Mouse (Mus musculus) lung, embryonic 14.5 days (tissue): ENCODE measurements around the gene Itga9. TPM values are rescaled to one million over a fixed set of nuclear protein-coding genes. Genes with fewer than 3 reads are reported as not detected.

ENCODE experiments used
- ATAC-seq: fragments of 200-750 bp; cut with Nextera tagmentation; 2 replicates; pipeline ENCODE4 v1.8.0; 2017; ENCODE audit warnings: mild to moderate bottlenecking, moderate TSS enrichment, moderate library complexity; ENCODE audit not compliant: insufficient read depth
- DNase-seq: peaks from one replicate; pipeline ENCODE4 v3.0.0-alpha.2; 2015
- H3K27ac ChIP-seq: fragments of 300-500 bp; sonication (generic); 2 replicates; pipeline ENCODE4 v1.5.1; 2014; ENCODE audit warnings: low read depth, mild to moderate bottlenecking, moderate library complexity
- H3K27me3 ChIP-seq: fragments of 300-500 bp; sonication (generic); 2 replicates; pipeline ENCODE4 v1.6.1; 2014; ENCODE audit warnings: low read length, control low read depth; ENCODE audit not compliant: insufficient read depth
- H3K36me3 ChIP-seq: fragments of 300-500 bp; sonication (generic); 2 replicates; pipeline ENCODE4 v1.6.1; 2014; ENCODE audit warnings: control low read depth; ENCODE audit not compliant: insufficient read depth
- H3K4me1 ChIP-seq: fragments of 300-500 bp; sonication (generic); 2 replicates; pipeline ENCODE4 v1.6.1; 2014; ENCODE audit warnings: antibody characterized with exemption, control low read depth; ENCODE audit not compliant: insufficient read depth
- H3K4me2 ChIP-seq: fragments of 300-500 bp; sonication (generic); 2 replicates; pipeline ENCODE4 v1.6.1; 2014; ENCODE audit warnings: mild to moderate bottlenecking
- H3K4me3 ChIP-seq: fragments of 300-500 bp; sonication (generic); 2 replicates; pipeline ENCODE4 v1.5.1; 2014; ENCODE audit warnings: low read depth, low read length
- H3K9ac ChIP-seq: fragments of 300-500 bp; sonication (generic); 2 replicates; pipeline ENCODE4 v1.6.1; 2014
- H3K9me3 ChIP-seq: fragments of 300-500 bp; sonication (generic); 2 replicates; pipeline ENCODE4 v1.6.1; 2016; ENCODE audit warnings: low read depth, low read length, control low read depth
- CTCF ChIP-seq: IDR thresholded peaks from 2 replicates; pipeline ENCODE4 v1.5.1; 2016; ENCODE audit warnings: antibody characterized with exemption, low read depth
- WGBS: fragments of 180-500 bp; shearing (Covaris S2); extraction: QIAGEN DNeasy Blood & Tissue Kit; methylation state at CpG from one replicate; pipeline ENCODE4 v1.1.7; 2014; 5-methylcytosine and 5-hydroxymethylcytosine counted together
- polyA plus RNA-seq: library from polyadenylated mRNA; unstranded; fragments of >200 nt; fragmentation: Nextera tagmentation; extraction: Ambion mirVana; gene quantifications from 2 replicates; pipeline ENCODE4 v1.2.1, GENCODE M21; 2014

The Itga9 gene
- polyA plus RNA-seq, 1 experiment from 2014 or later = 28.7 TPM

DNA sequence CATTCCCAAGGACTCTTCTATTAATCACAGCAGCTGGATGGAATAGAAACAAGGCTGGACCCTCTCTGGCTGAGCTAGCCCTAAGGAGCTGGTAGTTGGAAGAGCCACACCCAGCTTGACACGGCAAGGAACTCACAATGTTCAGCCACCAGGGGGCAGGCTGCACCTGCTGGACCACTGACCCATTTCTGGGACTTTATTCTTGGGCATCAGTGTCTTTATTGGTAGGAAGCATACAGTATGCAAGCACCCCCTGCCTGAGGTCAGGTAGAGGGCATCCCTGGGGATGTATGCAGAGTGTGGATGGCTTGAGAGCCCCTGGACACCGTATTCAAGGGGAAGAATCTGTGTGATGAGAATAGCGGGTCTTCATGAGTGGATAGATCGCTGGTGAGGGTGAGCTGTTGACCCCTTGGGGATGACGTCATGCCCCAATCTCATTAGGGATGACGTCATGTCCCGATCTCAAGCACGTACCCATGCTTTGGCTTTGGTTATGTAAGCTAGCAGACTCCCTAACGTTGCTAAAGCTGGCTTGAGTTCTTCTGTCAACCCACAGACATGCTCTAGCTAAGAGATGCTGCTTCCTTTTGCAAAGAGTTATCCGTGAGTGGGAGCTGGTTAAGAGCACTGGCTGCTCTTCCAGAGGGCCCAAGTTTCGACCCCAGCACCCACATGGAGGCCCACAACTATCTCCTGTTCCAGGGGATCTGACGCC, 314.5 kb downstream of the Itga9 start:
- H3K27ac ChIP-seq = no peak overlapping the region
- ATAC-seq = peak; percentile 15; the same call in 1 of the 2 replicates
- H3K9ac ChIP-seq = no peak overlapping the region
- DNase-seq = peak; percentile 94
- peak; percentile 98 for TF ChIP-seq CTCF
- no peak overlapping the region for H3K4me2 ChIP-seq
- H3K27me3 ChIP-seq = no peaks in the 10 kb centered on the region
- 36% methylated on average over 12 of the region's 12 CpGs for WGBS
- no peaks in the 10 kb centered on the region for H3K9me3 ChIP-seq
- no peak overlapping the region for H3K4me3 ChIP-seq
- H3K36me3 ChIP-seq = no peaks in the 10 kb centered on the region
- H3K4me1 ChIP-seq = peaks cover 6% of the 10 kb centered on the region

DNA sequence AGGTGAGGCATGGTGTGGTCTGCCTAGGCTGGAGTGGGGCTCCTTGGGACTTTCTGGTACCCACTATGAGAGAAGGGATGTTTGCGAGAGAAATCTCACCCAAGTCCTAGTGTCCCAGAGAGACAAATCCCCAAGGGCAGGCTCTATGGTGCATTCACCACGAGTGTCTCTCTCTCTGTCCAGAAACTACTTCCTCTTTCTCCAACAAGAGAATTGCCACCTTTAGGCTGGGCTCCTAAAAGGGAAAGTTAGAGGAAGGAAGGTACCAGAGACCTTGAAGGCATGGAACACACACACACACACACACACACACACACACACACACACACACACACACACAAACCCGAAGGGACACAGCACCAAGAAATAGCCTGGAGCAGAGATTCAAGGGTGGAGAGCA, 315.4 kb downstream of the Itga9 start:
- TF ChIP-seq CTCF = no peak
- no peak for ATAC-seq
- WGBS = 76% methylated on average over 3 of the region's 3 CpGs

GRCm38 (mm10) chr9:118924554-118925085, 318.1 kb downstream of the Itga9 start:
- 10% methylated on average over 15 of the region's 16 CpGs for WGBS
- H3K36me3 ChIP-seq = no peaks in the 10 kb centered on the region
- peak overlapping the region; percentile 50; the same call in 1 of the 2 replicates for H3K27ac ChIP-seq
- H3K9ac ChIP-seq = peak overlapping the region; percentile 57
- peak overlapping the region; percentile 99 for H3K4me2 ChIP-seq
- H3K4me3 ChIP-seq = peak overlapping the region; percentile 78
- no peaks in the 10 kb centered on the region for H3K9me3 ChIP-seq
- ATAC-seq (peak; percentile 0; the same call in 1 of the 2 replicates), DNase-seq (peak; percentile 47)
- H3K4me1 ChIP-seq = peaks cover 25% of the 10 kb centered on the region
- no peak for TF ChIP-seq CTCF
- no peaks in the 10 kb centered on the region for H3K27me3 ChIP-seq

More for the DNA sequence above, 315.4 kb downstream of the Itga9 start:
- H3K36me3 ChIP-seq = no peaks in the 10 kb centered on the region
- no peaks in the 10 kb centered on the region for H3K27me3 ChIP-seq
- no peak overlapping the region for H3K4me3 ChIP-seq
- no peak for DNase-seq
- H3K4me1 ChIP-seq = peaks cover 6% of the 10 kb centered on the region
- no peak overlapping the region for H3K27ac ChIP-seq
- no peak overlapping the region for H3K4me2 ChIP-seq
- H3K9me3 ChIP-seq = no peaks in the 10 kb centered on the region
- H3K9ac ChIP-seq = no peak overlapping the region

DNA sequence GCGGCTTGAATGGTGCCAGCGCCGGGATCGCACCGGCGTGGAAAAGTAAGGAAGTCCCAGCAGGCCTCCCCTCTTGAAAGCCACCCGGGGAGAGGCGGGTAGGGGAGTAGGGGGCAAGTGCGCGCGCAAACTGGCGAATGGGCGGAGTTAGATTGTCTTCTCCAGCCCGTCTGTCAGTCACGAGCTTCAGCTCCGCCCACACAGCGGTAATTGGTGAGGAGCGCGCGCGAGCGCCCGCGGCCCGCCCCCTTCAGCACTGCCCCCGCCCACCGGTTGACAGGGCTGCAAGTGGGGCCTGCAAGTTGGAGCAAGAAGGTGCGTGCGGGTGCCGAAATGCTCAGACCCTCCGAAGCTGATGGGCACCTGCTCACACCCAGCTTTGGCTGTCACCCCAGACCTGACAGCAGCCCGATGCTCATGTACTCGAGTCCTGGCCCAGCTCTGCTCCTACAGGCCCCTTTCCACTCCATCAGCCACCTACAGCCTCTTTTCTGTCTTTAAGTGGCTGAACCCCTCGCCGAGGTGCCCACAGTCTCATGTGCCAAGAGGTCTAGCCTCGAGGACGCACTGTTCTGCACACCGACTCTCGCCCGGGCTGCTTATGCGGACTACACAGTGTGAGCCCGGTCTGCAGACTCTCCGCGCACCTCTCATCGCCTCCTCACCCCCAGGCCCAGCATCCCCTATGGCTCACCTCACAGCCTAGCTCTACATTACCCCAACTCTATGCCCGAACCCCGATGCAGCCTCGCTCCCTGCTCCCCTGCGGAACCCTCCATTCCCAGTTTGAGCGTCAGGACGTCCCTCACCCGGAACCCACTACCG, 319.0 kb downstream of the Itga9 start:
- Histone ChIP-seq H3K27me3 (no peaks in the 10 kb centered on the region), H3K4me2 (peak overlapping the region; percentile 99), H3K36me3 (no peaks in the 10 kb centered on the region), H3K9ac (peak overlapping the region; percentile 90), H3K9me3 (no peaks in the 10 kb centered on the region), H3K4me1 (peaks cover 27% of the 10 kb centered on the region), H3K4me3 (peak overlapping the region; percentile 78), H3K27ac (peak overlapping the region; percentile 90)
- DNase-seq (peak; percentile 99), ATAC-seq (peak; percentile 80)
- TF ChIP-seq CTCF = no peak
- WGBS = under 1% methylated on average over 53 of the region's 53 CpGs

GRCm38 (mm10) chr9:118926111-118926650, 319.7 kb downstream of the Itga9 start, which contains the start of gene Ctdspl:
Ctdspl (plus strand) TSS chr9:118926453.
- Histone ChIP-seq H3K4me1 (peaks cover 27% of the 10 kb centered on the region), H3K4me3 (peak within 1 kb of the TSS; percentile 78), H3K27ac (peak within 1 kb of the TSS; percentile 90), H3K36me3 (no peaks in the 10 kb centered on the region), H3K9ac (peak within 1 kb of the TSS; percentile 90), H3K4me2 (peak within 1 kb of the TSS; percentile 99), H3K27me3 (no peaks in the 10 kb centered on the region), H3K9me3 (no peaks in the 10 kb centered on the region)
- WGBS = 2% methylated on average over 29 of the region's 73 CpGs
- DNase-seq (peak; percentile 70), ATAC-seq (peak; percentile 33)
- TF ChIP-seq CTCF = no peak

DNA sequence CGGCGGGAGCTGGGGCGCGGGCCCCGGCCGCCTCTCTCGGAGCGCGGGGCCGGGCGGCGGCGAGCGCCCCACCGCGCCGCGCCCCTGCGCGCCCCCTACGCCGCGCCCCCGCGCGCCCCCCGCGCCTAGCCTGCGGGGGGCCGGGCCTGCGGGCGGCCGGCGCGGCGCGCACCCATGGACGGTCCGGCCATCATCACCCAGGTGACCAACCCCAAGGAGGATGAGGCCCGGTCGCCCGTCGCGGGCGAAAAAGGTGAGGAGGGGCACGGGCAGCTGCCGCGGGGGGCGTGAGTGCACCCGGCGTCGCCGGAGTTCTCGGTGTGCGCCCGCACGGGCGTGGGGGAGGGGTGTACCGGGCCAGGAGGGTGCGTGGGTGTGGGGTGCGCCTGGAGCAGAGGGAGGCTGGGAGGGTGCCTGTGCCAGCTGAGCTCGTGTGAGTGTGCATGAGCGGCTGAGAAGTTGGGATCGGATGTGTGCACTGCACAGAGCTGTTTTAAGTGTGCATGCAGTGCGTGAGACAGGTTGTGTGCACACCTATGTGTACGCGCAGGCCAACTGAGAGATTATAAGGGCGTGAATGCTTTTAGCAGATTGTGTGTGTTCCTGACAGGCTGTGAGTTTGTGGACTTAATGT, 320.3 kb downstream of the Itga9 start:
- peak overlapping the region; percentile 78 for H3K4me3 ChIP-seq
- H3K9ac ChIP-seq = peak overlapping the region; percentile 90
- no peaks in the 10 kb centered on the region for H3K36me3 ChIP-seq
- H3K27me3 ChIP-seq = no peaks in the 10 kb centered on the region
- 3% methylated on average over 45 of the region's 68 CpGs for WGBS
- TF ChIP-seq CTCF = no peak
- peaks cover 27% of the 10 kb centered on the region for H3K4me1 ChIP-seq
- peak; percentile 38 for DNase-seq
- ATAC-seq = peak; percentile 6; the same call in 1 of the 2 replicates
- peak overlapping the region; percentile 90 for H3K27ac ChIP-seq
- H3K4me2 ChIP-seq = peak overlapping the region; percentile 99
- no peaks in the 10 kb centered on the region for H3K9me3 ChIP-seq
